Mouse (Mus musculus) frontal cortex, postnatal 36 days (tissue): Measurements from ENCODE around the gene Raf1.
A peak's percentile ranks its signal among the peaks of the same experiment; 100 is the strongest.

Experiments
- DNase-seq, 2 experiments: peaks; one replicate each; pipeline ENCODE4 v3.0.0; 2022; ENCODE audit warnings: low spot score in 2 of 2

Raf1 gene

DNA sequence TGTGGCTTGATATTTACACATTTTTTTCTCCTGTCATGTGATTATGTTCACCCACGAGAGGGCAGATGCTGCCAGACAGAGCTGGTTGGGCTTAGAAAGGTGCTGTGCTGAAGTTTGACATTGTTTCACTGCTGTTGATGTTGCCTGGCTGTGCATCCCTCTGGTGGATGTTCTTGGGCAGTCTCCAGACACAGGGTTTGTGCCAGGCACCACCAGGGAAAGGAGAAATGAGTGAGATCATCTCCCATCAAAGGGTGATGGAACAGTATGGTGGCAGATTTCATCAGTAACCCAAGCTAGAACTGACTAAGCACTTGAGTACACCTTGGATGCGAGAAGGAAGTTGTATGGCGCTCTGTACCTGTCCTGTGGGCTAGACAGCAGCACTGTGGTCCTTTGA, 60.5 kb downstream of the Raf1 start:
- DNase-seq = no peak

DNA sequence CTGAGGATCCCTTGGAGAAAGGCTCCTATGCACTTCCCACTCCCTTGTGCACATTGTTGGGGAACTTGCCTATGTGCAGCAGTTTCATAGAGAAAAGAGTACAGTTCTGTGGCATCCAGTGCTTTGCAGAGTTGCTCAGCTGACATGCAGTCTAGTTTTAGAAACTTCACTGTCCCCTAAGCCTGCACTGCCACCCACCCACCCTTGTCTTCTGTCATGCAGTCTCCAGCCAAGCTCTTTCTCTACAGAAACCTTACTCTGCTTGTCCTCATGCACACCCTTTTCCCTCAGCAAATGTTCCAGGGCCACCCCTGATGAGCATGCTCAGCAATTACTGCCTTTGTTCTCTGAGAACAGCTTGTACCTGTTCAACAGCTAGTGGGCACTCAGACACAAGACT, 62.6 kb downstream of the Raf1 start:
- DNase-seq = peak; percentile 32 to 59

DNA sequence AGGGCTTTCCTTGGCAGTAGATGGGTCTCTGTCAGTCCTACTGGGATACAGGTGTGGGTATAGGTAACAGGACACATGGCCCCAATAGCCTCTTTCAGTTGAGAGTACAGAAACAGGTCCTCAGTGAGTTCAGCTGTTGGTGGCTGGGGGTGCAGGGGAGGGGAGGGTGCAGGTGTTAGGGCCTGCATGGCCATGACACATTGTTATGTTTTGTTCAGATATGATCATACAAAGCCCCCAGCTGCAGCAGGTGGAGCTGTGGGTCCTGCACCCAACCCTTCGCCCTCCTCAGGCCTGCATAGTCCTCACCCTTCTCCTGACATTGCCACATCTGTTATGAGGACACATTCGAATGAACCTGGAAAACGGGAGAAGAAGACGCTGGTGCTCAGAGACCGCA, 66.1 kb downstream of the Raf1 start:
- no peak for DNase-seq

- no peak for DNase-seq
Observed at GRCm38 (mm10) chr6:115609121-115609520, 67.3 kb downstream of the Raf1 start.

GRCm38 (mm10) chr6:115607429-115607828, 69.0 kb downstream of the Raf1 start:
- peak; percentile 39 to 61 for DNase-seq

- no peak for DNase-seq
Observed at GRCm38 (mm10) chr6:115606461-115606860, 70.0 kb downstream of the Raf1 start.

DNA sequence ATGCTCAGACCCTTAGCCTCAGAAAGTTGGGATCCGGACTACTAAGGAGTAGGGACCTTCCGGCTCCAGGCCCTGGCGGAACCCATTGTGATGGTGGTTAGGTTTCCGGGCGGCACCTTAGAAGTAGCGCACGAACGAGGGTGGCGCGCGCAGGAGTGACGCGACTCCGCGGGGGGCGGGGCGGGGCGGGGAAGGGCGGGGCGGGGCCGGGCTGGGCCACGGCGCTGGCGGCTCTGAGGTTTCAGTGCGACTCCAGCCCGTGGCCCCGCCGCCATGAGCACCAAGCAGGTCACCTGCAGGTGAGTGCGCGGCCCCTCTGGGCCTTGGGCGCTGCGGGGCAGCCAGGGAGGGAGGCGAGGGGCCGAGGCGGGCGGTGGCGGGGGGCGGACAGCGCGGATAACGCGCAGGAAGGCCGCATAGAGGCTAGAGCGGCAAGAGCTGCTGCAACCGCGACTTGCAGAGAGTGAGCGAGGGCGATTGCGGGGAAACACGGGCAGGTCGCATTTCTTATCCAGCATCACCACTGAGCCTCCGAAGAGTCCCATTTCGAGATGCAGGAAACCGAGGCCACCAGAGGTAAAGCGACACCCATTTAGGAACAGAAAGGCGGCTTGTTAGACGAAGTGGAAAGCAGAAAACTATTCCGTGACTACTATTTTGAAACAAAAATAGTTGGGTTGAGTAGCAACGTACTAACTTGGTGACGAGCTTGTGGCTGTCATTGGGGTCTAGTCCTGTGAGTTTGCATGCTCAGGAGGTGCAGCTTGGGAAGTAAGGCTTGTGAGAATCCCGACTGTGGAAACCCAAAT, 74.5 kb downstream of the Raf1 start, which contains the start of gene Mkrn2:
Mkrn2 (plus strand) TSS at position 188 of the 809 bp plus-strand sequence.
- DNase-seq = peak; percentile 79 to 81

- DNase-seq = no peak
Observed at GRCm38 (mm10) chr6:115601322-115601714, 75.1 kb downstream of the Raf1 start.

GRCm38 (mm10) chr6:115595667-115596066, 80.8 kb downstream of the Raf1 start:
- no peak for DNase-seq

- no peak for DNase-seq
Observed at GRCm38 (mm10) chr6:115594463-115594862, 82.0 kb downstream of the Raf1 start.

DNA sequence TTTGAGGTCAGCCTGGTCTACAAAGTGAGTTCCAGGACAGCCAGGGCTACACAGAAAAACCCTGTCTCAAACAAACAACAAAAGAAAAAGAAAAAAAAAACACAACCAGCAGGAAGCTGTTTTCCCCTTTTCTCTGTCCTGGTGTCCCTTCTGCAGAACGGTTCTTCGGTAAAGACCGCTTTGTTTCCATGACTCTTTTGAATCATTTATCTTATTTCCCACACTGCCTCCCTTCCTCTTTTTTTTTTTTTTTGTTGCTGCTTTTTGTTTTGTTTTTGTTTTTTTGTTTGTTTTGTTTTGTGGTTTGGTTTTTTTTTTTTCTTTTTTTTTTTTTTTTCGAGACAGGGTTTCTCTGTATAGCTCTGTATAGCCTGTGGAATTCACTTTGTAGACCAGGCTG, 83.2 kb downstream of the Raf1 start:
- no peak for DNase-seq

DNA sequence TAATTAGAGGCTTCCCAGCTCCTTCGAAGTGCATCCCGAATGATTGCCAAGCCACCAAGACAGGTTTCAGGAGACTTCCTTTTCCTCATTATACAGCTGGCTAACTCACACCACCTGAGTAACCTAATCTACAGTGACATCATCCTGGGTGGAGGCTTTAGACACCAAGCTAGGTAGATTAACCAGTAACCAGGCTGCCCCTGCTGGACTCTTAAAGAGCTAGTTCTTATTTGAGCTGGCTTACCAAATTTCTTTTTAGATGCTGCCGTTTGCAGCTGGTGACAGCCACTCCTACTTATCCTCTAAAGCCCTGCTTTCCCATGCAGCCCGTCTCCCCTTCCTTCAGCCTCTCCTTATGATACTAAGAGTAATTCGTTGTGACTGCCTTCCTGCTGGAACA, 84.0 kb downstream of the Raf1 start, which contains the start of gene Mkrn2os:
Mkrn2os (minus strand) TSS at position 119 of the 400 bp plus-strand sequence.
- no peak for DNase-seq

- no peak for DNase-seq
Observed at GRCm38 (mm10) chr6:115591692-115592359, 84.6 kb downstream of the Raf1 start.

DNA sequence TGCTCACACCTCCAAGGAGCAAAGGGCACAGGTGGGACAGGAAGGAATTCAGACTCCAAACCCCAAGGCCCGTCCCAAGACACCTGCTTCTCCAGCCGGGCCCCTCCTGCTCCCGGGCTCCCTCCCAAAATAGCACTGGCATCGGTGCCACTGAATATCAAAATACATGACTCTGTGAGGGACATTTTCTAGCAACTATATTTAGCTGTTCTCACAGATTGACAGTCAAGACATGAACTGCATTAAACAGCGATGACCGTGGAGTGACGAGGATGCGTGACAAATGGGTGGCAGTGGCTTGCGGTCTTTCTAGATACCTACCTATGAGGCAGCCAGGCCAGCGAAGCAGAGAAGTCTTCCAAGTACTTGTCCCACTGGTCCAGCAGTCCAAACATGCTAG, 90.1 kb downstream of the Raf1 start:
- DNase-seq = no peak

DNA sequence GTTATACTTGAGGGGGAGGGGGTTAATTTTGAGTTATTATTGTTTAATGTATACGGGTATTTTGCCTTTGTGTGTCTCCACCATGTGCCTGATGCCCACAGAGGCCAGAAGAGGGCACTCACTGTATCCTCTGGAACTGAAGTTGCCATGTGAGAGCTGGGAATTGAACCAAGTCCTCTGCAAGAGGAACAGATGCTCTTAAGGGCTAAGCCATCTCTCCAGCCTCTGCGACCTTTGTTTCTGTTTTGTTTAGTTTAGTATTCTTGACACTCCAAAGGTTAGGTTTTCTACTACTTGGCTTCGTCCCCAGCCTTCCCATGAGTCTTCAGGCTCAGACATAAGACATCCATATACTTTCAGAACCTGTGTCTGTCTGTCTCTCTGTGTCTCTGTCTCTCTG, 92.3 kb downstream of the Raf1 start:
- no peak for DNase-seq

GRCm38 (mm10) chr6:115583430-115584125, 92.9 kb downstream of the Raf1 start:
- DNase-seq = no peak

DNA sequence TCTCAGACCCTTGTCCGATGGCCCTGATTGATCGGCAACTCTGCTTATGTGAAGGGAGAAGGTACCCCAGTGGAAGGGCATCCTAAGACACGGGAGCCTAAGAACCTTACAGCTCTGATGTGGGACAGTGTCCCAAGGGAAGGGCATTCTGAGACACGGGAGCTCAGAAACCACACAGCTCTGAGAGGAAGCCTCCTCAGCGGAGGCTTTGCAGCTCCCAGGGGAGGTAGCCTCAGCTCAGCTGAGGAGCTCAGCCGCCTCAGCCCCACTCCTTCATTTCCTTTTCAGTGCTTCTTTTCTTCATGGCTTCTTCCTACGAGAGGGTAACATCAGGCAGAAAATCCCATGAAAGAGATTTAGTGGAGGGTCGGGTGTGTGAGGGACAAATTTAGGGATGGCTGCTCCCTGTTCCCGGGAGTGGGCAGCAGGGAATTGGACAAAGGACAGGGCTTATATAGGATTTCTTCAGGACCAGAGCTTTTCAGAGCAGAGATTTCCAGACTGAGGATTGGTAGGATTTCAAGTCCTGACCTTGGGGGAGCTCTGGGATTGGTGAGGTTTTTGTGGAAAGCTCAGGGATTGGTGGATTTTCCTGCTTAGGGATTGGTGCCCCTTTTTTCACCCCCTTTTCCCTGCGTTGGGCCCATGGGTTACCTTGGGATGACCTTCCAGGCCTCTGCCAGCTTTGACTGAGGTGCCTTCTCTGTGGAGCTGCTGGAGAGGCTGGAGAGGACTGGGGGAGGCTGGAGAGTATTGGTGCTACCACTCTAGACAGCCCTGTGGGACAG, 93.9 kb downstream of the Raf1 start:
- DNase-seq = no peak

GRCm38 (mm10) chr6:115580810-115581209, 95.6 kb downstream of the Raf1 start:
- no peak for DNase-seq

GRCm38 (mm10) chr6:115577941-115578340, 98.5 kb downstream of the Raf1 start:
- DNase-seq = no peak

DNA sequence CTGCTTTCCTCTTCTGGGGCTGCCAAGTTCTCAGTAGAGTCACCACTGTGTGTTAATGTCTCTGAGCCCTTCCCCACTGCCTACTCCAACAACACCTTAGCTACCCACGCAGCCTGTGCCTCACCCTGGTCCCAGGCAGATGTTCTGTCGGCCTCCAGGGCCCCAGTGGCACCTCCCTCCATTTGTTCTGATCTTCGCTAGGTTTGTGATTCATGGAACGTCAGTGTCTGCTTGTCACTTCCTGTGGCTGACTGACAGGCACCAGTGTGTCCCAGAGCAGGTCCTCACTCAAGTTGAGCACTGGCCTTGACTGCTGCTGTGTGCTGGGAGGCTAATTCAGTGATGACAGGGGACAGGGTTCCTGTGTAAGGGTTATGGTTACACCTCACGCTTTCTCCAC, 99.0 kb downstream of the Raf1 start:
- no peak for DNase-seq

- no peak for DNase-seq
Observed at GRCm38 (mm10) chr6:115574171-115574570, 102.3 kb downstream of the Raf1 start.
